Mouse (Mus musculus) layer of hippocampus, adult 2 months (tissue): ENCODE measurements at regions not wholly inside any gene's neighbourhood (a gene's known extent, or its start where the extent isn't known, plus 50 kb on each side); places are given as distances from the start of the nearest gene placed in this dataset.

Experiments used
- DNase-seq, 2 experiments: peaks; one replicate each; pipeline ENCODE4 v3.0.0; 2022; ENCODE audit warnings: low spot score in 2 of 2
- H3K27ac ChIP-seq: fragments of 200-600 bp; 2 replicates; pipeline ENCODE4 v1.8.1; 2022
- H3K4me3 ChIP-seq: fragments of 200-600 bp; 2 replicates; pipeline ENCODE4 v1.8.1; 2022; ENCODE audit warnings: mild to moderate bottlenecking
- CTCF ChIP-seq: fragments of 200-600 bp; conservative IDR thresholded peaks from 2 replicates; pipeline ENCODE4 v1.8.1; 2022; ENCODE audit warnings: antibody characterized with exemption, mild to moderate bottlenecking, moderate library complexity

DNA sequence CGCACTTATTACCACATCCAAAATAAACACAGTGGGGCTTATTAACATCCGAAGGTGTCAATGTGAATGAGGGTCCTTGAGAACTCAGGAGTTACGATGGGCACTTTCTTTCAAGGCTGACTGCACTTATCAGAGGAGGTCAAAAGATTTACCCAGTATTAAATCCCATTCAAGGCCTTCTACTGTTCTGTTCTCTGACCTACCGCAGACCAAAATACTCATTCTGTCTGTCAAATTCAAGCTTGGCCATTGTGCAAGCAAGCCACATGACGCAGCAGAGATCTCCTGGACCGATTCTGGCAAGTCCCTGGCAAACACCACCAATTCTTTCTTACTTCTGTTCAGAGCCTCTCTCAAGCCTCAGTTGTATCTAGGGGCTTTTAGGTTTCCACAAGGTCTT is 80.8 kb upstream of the Maf start:
- no peak overlapping the region for H3K27ac ChIP-seq
- TF ChIP-seq CTCF: no peak
- DNase-seq: no peak
- no peak overlapping the region for H3K4me3 ChIP-seq

DNA sequence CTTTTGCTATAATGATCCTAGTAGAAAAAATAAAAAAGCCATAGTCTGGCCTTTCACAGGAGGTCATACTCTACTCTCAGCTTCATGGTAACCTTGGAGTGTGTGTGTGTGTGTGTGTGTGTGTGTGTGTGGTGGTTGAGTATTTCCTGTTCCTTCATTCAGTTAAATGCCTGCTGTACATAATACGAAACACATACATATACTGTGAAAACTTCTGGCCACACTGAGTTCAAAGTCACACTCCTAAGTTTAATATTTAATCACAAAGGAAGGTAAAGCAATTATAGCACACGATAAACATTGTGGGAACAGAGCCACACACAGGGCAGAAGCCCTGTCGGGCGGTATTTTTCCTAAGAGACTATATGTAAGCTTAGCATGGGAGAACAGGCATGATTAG is 78.6 kb upstream of the Maf start:
- no peak for TF ChIP-seq CTCF
- no peak overlapping the region for H3K4me3 ChIP-seq
- no peak overlapping the region for H3K27ac ChIP-seq
- DNase-seq: no peak

DNA sequence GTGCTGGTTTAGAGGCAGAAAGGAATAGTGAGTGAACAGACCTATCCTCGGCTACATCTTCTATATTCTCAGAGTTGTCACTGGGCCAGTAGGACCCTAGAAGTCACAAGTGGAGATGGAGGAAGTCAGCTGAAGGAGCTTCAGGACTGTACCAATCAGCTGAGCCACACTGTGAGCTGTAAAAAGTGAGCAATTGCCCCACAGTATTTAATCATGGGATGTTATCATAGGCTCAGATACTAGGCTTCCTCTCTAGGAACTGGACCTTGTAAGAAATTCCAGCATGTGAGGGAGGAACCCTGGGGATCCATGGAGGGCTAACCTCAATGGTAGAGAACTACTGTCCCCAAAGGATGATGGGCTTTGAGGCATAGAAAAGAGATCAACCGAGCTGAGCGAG is 78.2 kb upstream of the Maf start:
- no peak for TF ChIP-seq CTCF
- H3K27ac ChIP-seq: no peak overlapping the region
- H3K4me3 ChIP-seq: no peak overlapping the region
- no peak for DNase-seq

DNA sequence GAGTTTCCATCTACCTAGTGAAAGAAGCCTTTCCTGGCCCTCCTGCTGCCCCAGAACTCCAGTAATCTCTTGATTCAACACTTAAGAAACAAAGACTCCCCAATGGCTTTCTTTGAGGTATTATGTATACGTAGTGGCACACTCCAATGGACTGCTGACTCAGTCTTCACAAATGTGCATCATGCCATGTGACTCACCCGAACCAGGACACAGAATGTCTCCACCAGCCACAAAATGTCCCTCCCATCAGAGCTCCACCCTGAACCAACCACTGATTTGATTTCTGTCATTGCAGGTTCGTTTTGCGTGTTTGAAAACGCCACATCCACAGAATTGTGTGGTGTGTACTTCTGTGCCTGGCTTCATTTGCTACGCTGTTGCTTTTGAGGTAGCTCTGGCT is 75.8 kb upstream of the Maf start:
- no peak for DNase-seq
- no peak for TF ChIP-seq CTCF
- H3K27ac ChIP-seq: no peak overlapping the region
- no peak overlapping the region for H3K4me3 ChIP-seq

DNA sequence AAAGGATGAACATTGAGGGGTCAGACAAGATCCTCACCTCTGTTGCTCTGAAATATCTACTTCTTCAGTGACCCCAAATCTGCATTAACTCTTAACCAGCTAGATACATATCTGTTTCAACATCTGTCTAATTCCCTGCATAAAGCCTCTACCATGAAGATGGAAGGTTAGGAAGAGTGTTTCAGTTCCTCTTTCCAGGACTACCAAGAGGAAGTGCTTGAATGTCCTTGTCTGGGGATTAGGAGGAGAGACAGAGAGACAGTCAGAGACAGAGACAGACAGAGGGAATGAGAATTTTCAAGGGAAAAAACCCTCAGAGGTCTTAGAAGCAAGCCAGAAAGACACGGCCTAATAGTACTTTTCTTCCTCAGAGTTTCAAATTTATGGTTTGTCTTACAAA is 70.8 kb upstream of the Maf start:
- Histone ChIP-seq H3K4me3 (no peak overlapping the region), H3K27ac (no peak overlapping the region)
- TF ChIP-seq CTCF: no peak
- DNase-seq: no peak

DNA sequence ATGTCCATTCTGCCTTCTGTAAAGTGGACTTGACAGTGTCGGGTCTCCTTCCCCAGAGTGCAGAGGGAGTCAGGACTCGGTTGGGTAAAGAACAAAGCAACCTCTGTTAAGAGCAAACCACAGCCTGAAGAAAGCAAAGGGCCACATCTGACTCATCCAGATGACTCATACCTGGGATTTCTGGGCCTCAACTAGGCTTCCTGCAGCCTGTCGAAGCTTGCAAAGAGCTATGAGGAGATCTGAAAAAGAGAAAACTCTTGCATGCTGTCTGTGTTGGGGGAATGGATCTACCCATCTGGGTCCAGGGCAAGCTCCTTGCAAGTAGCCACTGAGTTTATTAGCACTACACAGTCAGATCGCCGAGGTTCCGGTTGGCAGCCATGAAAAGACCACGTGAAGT is 63.5 kb upstream of the Maf start:
- H3K4me3 ChIP-seq: no peak overlapping the region
- TF ChIP-seq CTCF: no peak
- no peak overlapping the region for H3K27ac ChIP-seq
- DNase-seq: no peak

DNA sequence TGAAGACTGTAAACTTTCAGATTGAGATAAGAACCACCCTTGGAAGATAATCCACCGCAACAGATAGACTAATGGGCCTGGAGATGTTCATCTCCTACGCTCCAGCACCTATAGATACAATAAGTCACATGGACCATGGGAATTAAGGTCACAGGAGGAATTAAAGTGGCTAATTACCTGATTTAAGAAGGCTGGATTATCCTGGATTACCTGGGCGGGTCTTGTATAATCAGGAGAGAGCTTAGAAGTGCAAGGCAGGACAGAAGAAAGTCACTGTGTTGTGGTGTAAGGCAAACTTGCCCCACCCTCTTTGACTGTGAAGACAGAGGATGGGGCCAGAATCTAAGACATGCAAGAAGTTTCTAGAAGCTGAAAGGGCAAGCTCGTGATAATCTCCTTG is 61.0 kb upstream of the Maf start:
- DNase-seq: no peak
- Histone ChIP-seq H3K27ac (no peak overlapping the region), H3K4me3 (no peak overlapping the region)
- no peak for TF ChIP-seq CTCF

DNA sequence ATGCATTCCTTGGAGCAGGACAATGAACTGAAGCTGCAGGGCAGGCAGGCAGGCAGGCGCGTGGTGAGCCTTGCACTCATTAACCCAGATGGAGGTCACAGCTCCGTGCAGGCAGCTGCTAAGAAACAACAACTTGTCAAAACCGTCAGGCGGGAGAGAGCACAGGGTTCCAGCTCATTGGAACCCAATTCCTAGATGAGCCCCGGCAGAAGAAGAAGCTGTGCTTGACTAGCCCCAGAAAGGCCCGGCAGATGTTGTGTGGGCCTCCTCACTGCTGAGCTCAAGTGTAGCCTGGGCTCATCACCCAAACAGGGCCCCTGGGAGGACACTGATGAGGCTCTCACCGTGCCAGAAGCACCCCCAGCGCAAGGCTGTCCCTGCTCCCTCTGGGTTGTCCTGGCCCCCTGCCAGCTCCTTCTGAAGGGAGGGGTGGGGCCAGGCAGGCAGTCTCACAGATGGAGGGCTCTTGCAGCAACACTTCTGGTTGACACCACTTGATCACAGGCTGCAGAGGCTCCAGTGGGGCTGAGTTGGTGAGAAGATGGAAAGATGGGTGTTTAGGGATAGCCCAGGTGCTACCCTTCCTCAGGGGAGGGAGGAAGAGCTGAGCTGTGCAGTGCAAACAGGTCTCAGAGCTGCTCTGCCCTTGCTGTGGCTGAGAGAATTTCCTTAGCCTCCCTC is 58.8 kb upstream of the Maf start:
- Histone ChIP-seq H3K27ac (no peak overlapping the region), H3K4me3 (no peak overlapping the region)
- TF ChIP-seq CTCF: no peak
- DNase-seq: peak in 1 of 2 experiments; percentile 32

DNA sequence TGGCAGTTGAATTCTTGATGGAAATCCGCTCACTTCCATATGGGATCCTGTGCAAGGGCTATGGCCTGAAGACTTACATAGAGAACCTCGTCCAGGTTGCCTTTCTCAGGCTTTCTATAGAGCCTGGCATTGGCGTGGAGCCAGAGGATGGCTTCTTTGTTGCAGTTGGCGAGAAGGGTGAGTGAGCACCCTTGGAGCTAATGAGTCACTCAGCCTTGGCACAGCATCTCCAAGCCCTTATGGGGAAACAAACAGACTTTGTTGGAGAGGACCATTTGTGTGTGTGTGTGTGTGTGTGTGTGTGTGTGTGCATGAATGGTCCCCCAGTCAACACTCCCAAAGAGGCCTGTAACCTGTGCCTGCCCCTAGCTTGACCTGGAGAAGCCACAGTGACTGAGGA is 57.0 kb upstream of the Maf start:
- H3K4me3 ChIP-seq: no peak overlapping the region
- no peak for TF ChIP-seq CTCF
- no peak overlapping the region for H3K27ac ChIP-seq
- DNase-seq: no peak

DNA sequence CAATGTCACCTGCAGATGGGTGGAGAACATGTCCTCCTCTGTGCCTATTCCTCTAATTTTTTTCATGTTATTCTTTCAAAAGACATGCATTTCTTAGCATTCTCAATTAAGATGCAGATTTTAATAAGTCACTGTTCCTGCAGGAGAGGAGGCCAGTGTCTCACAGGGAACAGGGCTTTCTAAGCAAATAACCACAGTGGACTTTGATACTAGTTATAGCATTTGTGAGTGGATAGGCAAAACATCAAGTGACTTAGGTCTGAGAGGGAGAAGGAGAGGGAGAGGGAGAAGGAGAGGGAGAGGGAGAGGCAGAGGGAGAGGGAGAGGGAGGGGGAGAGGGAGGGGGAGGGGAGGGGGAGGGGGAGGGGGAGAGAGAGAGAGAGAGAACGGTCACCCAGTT is 50.4 kb upstream of the Maf start:
- H3K27ac ChIP-seq: no peak overlapping the region
- no peak overlapping the region for H3K4me3 ChIP-seq
- DNase-seq: no peak
- TF ChIP-seq CTCF: no peak
